Mouse (Mus musculus): ENCODE measurements at regions not wholly inside any gene's neighbourhood (a gene's known extent, or its start where the extent isn't known, plus 50 kb on each side); places are given as distances from the start of the nearest gene placed in this dataset.

DNA sequence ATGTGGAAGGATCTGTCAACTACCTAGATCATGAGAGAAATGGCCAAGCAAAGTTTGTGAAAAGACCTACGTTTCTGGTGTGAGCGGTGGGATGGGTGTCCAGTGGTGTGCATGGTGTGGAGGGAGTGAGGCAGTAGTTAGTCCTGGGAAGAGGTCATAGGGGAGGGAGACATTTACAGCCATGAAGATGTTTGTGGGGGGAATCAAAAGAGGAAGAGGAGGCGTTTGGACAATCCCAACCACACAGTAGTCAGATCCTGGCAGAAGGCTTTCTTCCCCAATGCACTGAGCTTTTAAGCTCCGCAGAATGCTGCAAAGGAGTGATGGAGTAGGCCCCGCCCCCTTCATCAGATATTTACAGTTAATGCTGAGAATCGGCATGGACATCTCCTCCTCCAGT lies 78.2 kb upstream of the Spon1 start:
- Histone ChIP-seq H3K4me1 (ENCODE audit: control insufficient read depth, insufficient read depth, low read length) (no peaks in the 10 kb centered on the region), H3K27ac (ENCODE audit: control insufficient read depth, insufficient read depth, low read depth, low read length, poor library complexity) (no peak overlapping the region), H3K4me3 (replicated peaks; ENCODE audit: control insufficient read depth, low read depth, low read length) (no peak overlapping the region)
- TF ChIP-seq CTCF (IDR thresholded peaks at IDR 0.05; ENCODE audit: control insufficient read depth, insufficient read depth, low read length) (no peak), POLR2A (IDR thresholded peaks at IDR 0.05; ENCODE audit: borderline replicate concordance, control insufficient read depth, low read depth, low read length) (no peak)
- 70% methylated on average over 6 of the region's 6 CpGs for WGBS

DNA sequence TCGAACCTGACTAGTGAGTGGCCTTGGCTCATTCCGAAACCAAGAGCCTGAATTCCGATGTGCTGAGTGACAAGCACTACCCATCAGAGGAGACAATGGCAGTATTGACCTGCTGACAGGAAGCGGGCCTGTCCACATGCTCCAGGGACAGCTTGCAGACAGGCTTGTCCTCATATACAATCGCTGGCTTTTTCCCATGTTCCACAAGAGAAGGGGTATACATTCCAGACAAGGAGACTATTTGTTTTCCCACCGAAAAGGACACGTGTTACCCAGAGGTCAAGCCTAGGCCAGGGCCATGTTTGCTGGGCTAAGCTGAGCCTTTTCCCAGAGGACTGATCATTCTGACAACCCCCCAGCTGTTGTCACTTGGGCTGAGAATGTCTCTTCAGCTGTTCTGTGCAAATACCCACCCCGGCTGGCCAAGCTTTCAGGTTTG lies 77.5 kb upstream of the Spon1 start:
- 79% methylated on average over 8 of the region's 8 CpGs for WGBS
- Histone ChIP-seq H3K4me3 (replicated peaks; ENCODE audit: control insufficient read depth, low read depth, low read length) (no peak overlapping the region), H3K27ac (ENCODE audit: control insufficient read depth, insufficient read depth, low read depth, low read length, poor library complexity) (no peak overlapping the region), H3K4me1 (ENCODE audit: control insufficient read depth, insufficient read depth, low read length) (no peaks in the 10 kb centered on the region)
- TF ChIP-seq CTCF (IDR thresholded peaks at IDR 0.05; ENCODE audit: control insufficient read depth, insufficient read depth, low read length) (no peak), POLR2A (IDR thresholded peaks at IDR 0.05; ENCODE audit: borderline replicate concordance, control insufficient read depth, low read depth, low read length) (no peak)

DNA sequence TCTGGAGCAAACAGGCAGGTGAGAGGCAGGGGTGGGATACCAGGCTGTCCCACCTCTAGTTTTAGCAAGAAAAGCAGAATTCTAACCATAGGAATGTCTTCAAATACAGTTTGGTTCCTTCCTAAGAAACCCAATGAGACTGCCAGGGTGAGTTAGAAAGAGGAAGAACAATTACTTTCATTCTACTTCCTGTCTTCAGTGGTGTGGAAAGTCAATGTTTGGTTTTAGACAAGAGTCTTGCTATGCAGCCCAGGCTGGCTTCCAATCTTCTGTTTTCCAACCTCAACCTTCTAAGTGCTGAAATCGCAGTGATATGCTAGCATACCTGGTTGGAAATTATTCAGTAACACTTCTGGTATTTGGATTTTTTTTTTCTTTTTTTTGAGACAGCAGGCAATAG lies 77.1 kb upstream of the Spon1 start:
- TF ChIP-seq POLR2A (IDR thresholded peaks at IDR 0.05; ENCODE audit: borderline replicate concordance, control insufficient read depth, low read depth, low read length) (no peak), CTCF (IDR thresholded peaks at IDR 0.05; ENCODE audit: control insufficient read depth, insufficient read depth, low read length) (no peak)
- Histone ChIP-seq H3K27ac (ENCODE audit: control insufficient read depth, insufficient read depth, low read depth, low read length, poor library complexity) (no peak overlapping the region), H3K4me1 (ENCODE audit: control insufficient read depth, insufficient read depth, low read length) (no peaks in the 10 kb centered on the region), H3K4me3 (replicated peaks; ENCODE audit: control insufficient read depth, low read depth, low read length) (no peak overlapping the region)
- 38% methylated on average over 1 of the region's 1 CpGs for WGBS

DNA sequence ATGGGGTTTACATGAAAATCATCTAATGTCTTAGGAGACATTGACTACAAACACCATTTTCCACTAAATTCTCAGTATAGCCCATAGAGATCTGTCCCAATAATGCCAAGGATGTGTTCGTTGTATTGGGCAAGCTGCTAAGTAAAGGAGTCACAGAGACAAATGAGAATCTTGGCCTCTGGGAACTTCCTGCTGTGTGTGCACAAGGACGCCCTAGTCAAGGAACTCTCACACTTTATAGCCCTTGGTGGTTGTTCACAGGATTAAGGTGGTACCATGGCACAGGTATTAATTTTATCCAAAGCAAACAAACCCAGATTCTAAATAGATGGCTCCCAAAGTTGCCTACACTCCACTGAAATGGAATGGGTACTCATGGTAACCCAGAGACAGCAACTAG lies 76.7 kb upstream of the Spon1 start:
- no peaks in the 10 kb centered on the region for H3K4me1 ChIP-seq (ENCODE audit: control insufficient read depth, insufficient read depth, low read length)
- H3K27ac ChIP-seq (ENCODE audit: control insufficient read depth, insufficient read depth, low read depth, low read length, poor library complexity): no peak overlapping the region
- H3K4me3 ChIP-seq (replicated peaks; ENCODE audit: control insufficient read depth, low read depth, low read length): no peak overlapping the region
- 25% methylated on average over 2 of the region's 2 CpGs for WGBS
- TF ChIP-seq CTCF (IDR thresholded peaks at IDR 0.05; ENCODE audit: control insufficient read depth, insufficient read depth, low read length): no peak
- no peak for TF ChIP-seq POLR2A (IDR thresholded peaks at IDR 0.05; ENCODE audit: borderline replicate concordance, control insufficient read depth, low read depth, low read length)

DNA sequence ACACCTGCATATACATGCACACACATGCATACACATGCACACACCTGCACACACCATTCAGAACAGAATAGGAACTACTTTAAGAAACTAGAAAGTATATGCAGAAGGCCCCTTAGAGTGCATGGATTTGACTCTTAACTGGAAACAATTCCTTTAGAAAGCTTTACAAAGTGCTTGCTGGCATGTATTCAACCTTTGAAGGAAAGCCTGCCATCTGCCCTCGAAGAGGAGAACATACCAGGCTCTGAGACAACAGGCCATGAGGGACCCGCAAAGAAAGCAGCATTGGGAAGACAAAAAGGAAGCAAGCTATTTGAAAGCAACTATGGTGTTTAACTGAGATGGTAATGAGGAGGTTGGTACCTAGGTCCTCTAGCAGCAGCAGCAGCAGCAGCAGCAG lies 74.0 kb upstream of the Spon1 start:
- Histone ChIP-seq H3K4me3 (replicated peaks; ENCODE audit: control insufficient read depth, low read depth, low read length) (no peak overlapping the region), H3K27ac (ENCODE audit: control insufficient read depth, insufficient read depth, low read depth, low read length, poor library complexity) (no peak overlapping the region), H3K4me1 (ENCODE audit: control insufficient read depth, insufficient read depth, low read length) (no peaks in the 10 kb centered on the region)
- TF ChIP-seq POLR2A (IDR thresholded peaks at IDR 0.05; ENCODE audit: borderline replicate concordance, control insufficient read depth, low read depth, low read length) (no peak), CTCF (IDR thresholded peaks at IDR 0.05; ENCODE audit: control insufficient read depth, insufficient read depth, low read length) (no peak)
- 44% methylated on average over 2 of the region's 2 CpGs for WGBS

DNA sequence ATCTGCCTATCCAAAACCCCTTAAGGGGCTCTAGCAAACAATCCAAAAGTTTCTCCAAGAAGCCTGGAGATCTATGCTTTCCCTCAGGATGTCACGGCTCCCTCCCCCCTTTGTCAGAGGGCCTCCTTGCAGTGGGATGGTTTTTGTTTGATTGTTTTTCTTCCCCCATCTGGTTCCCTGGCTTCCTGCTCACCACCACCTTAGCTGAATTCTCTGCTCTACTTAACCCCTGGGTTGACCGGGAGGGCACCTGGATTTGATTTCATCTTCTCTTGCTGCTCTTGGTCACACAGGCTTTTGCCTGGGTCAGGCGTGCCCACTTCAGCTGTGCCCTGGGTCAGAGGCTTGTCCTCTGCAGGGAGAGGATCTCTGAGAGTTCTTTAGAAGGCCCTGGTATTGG lies 72.3 kb upstream of the Spon1 start:
- H3K27ac ChIP-seq (ENCODE audit: control insufficient read depth, insufficient read depth, low read depth, low read length, poor library complexity): no peak overlapping the region
- H3K4me1 ChIP-seq (ENCODE audit: control insufficient read depth, insufficient read depth, low read length): no peaks in the 10 kb centered on the region
- TF ChIP-seq CTCF (IDR thresholded peaks at IDR 0.05; ENCODE audit: control insufficient read depth, insufficient read depth, low read length): no peak
- no peak for TF ChIP-seq POLR2A (IDR thresholded peaks at IDR 0.05; ENCODE audit: borderline replicate concordance, control insufficient read depth, low read depth, low read length)
- 64% methylated on average over 3 of the region's 3 CpGs for WGBS
- no peak overlapping the region for H3K4me3 ChIP-seq (replicated peaks; ENCODE audit: control insufficient read depth, low read depth, low read length)

DNA sequence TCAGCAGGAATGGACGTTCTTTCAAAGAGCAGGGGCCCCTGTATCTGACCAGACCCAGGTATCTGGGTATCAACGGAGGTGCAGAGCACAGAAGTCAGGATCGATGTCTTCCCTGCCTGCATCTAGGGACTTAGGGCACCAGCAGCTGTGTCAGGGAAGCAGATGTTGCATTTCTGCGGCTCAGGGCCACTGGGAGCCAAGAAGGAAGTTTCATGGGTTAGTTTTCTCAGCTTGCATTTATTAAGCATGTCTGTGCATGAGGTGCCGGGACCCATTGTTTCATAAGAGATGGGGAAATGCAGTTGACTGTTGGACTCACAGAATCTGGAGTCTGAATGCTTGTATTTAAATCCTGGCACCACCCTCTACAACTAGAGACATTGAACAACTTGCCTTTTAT lies 71.3 kb upstream of the Spon1 start:
- whole genome bisulfite sequencing: 5% methylated on average over 5 of the region's 5 CpGs

DNA sequence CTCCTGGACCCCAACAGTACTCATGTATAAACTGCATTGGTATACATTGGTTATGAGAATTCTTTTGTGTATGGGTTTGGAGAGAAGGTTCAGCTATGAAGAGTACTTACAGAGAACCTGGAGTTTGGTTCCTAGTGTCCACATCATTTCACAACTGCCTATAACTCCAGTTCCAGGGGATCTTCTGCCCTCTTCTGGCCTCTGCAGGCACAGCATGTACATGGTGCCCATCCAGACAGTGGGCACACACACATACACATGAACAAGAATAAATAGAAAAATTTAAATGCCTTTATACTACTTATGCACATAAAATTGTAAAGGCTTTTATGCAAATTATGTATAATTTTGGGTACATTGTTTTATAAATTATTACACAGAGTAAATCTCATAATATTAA lies 59.9 kb upstream of the Spon1 start:
- no peak overlapping the region for H3K4me3 ChIP-seq (replicated peaks; ENCODE audit: control insufficient read depth, low read depth, low read length)
- no peak overlapping the region for H3K27ac ChIP-seq (ENCODE audit: control insufficient read depth, insufficient read depth, low read depth, low read length, poor library complexity)
- TF ChIP-seq CTCF (IDR thresholded peaks at IDR 0.05; ENCODE audit: control insufficient read depth, insufficient read depth, low read length) (no peak), POLR2A (IDR thresholded peaks at IDR 0.05; ENCODE audit: borderline replicate concordance, control insufficient read depth, low read depth, low read length) (no peak)
- no peaks in the 10 kb centered on the region for H3K4me1 ChIP-seq (ENCODE audit: control insufficient read depth, insufficient read depth, low read length)

More for the DNA sequence above, 71.3 kb upstream of the Spon1 start:
- TF ChIP-seq CTCF (IDR thresholded peaks at IDR 0.05; ENCODE audit: control insufficient read depth, insufficient read depth, low read length) (no peak), POLR2A (IDR thresholded peaks at IDR 0.05; ENCODE audit: borderline replicate concordance, control insufficient read depth, low read depth, low read length) (no peak)
- H3K27ac ChIP-seq (ENCODE audit: control insufficient read depth, insufficient read depth, low read depth, low read length, poor library complexity): no peak overlapping the region
- H3K4me1 ChIP-seq (ENCODE audit: control insufficient read depth, insufficient read depth, low read length): no peaks in the 10 kb centered on the region
- H3K4me3 ChIP-seq (replicated peaks; ENCODE audit: control insufficient read depth, low read depth, low read length): no peak overlapping the region

DNA sequence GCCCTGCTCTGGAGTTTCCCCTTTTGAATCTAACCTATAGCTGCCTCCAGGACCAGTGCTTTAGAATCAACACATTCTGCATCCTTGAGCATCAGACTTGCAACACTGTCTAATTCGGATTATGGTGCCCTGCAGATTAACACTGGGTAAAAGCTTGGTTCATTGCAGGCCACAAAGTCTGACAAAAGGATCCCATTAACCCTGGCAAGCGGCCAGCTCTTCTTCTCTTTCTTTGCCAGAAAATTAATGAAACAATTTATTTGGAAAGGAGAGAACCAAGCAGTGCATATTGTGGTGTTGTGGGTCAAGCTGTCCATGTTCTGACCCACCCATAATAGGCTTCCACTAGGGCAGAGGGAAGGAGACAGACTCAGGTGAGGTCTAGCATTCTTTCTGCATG lies 58.2 kb upstream of the Spon1 start:
- no peaks in the 10 kb centered on the region; the same call in 1 of the 2 replicates for H3K4me1 ChIP-seq (ENCODE audit: control insufficient read depth, insufficient read depth, low read length)
- H3K27ac ChIP-seq (ENCODE audit: control insufficient read depth, insufficient read depth, low read depth, low read length, poor library complexity): no peak overlapping the region
- 65% methylated on average over 2 of the region's 2 CpGs for WGBS
- H3K4me3 ChIP-seq (replicated peaks; ENCODE audit: control insufficient read depth, low read depth, low read length): no peak overlapping the region
- no peak for TF ChIP-seq CTCF (IDR thresholded peaks at IDR 0.05; ENCODE audit: control insufficient read depth, insufficient read depth, low read length)
- TF ChIP-seq POLR2A (IDR thresholded peaks at IDR 0.05; ENCODE audit: borderline replicate concordance, control insufficient read depth, low read depth, low read length): no peak
